Mouse (Mus musculus): ENCODE measurements at regions not wholly inside any gene's neighbourhood (a gene's known extent, or its start where the extent isn't known, plus 50 kb on each side); places are given as distances from the start of the nearest gene placed in this dataset.

DNA sequence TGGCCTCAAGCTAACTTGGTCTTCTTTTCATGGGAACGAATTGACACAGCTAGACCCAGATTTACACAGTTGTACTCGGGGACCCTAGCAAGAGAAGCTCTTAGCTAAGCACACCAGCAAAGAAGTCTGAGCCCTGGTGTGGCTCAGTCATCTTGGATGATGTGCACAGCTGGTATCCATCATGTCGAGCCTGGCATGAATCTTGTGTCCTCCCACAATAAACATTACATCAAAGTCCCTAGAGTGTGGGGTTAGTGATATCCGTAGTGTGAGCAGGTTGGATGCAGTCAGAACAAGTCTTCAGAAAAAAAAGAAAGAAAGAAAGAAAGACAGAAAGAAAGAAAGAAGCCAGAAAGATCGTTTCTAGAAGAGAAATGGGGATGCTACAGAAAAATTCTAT, 52.1 kb upstream of the Hmcn1 start:
- no peak overlapping the region for H3K9ac ChIP-seq (ENCODE audit: low read depth, low read length)
- no peak overlapping the region for H3K27ac ChIP-seq (ENCODE audit: low read length)
- no peak overlapping the region for H3K4me2 ChIP-seq (ENCODE audit: low read length)
- 68% methylated on average over 5 of the region's 5 CpGs for WGBS
- no peaks in the 10 kb centered on the region for H3K4me1 ChIP-seq (ENCODE audit: control insufficient read depth, insufficient read depth, low read length)
- no peak overlapping the region for H3K4me3 ChIP-seq (ENCODE audit: low read depth, low read length)
- no peak for ATAC-seq
- H3K9me3 ChIP-seq (replicated peaks; ENCODE audit: control insufficient read depth, low read length, poor library complexity, severe bottlenecking): no peaks in the 10 kb centered on the region
- H3K27me3 ChIP-seq (ENCODE audit: control insufficient read depth, insufficient read depth, low read depth, low read length): no peaks in the 10 kb centered on the region; the same call in 1 of the 2 replicates
- no peaks in the 10 kb centered on the region for H3K36me3 ChIP-seq (ENCODE audit: control insufficient read depth, insufficient read depth, low read length)

DNA sequence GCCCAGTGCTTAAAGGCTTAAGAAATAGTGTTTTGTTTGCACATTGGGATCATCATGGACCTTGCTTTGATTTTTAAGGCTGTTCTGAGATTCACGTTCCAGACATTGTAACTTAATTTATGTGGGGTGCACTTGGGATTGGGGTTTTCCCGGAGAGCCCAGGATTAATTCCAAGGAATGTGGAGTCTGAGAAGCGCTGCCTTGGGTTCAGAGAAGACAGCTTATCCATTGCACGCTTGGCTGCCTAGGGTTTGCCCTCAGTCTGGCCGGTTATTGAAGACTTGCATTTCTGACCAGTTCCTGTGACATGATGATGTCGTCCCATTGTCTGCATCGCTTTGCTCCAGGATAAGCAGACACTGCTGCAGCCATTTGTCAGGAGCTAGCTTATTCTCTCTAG, 53.4 kb upstream of the Hmcn1 start:
- Histone ChIP-seq H3K4me2 (ENCODE audit: low read length) (no peak overlapping the region), H3K4me1 (ENCODE audit: control insufficient read depth, insufficient read depth, low read length) (no peaks in the 10 kb centered on the region), H3K27ac (ENCODE audit: low read length) (no peak overlapping the region), H3K27me3 (ENCODE audit: control insufficient read depth, insufficient read depth, low read depth, low read length) (no peaks in the 10 kb centered on the region; the same call in 1 of the 2 replicates), H3K9me3 (replicated peaks; ENCODE audit: control insufficient read depth, low read length, poor library complexity, severe bottlenecking) (no peaks in the 10 kb centered on the region), H3K36me3 (ENCODE audit: control insufficient read depth, insufficient read depth, low read length) (no peaks in the 10 kb centered on the region), H3K9ac (ENCODE audit: low read depth, low read length) (no peak overlapping the region), H3K4me3 (ENCODE audit: low read depth, low read length) (no peak overlapping the region)
- no peak for ATAC-seq
- WGBS: 9% methylated on average over 7 of the region's 7 CpGs

DNA sequence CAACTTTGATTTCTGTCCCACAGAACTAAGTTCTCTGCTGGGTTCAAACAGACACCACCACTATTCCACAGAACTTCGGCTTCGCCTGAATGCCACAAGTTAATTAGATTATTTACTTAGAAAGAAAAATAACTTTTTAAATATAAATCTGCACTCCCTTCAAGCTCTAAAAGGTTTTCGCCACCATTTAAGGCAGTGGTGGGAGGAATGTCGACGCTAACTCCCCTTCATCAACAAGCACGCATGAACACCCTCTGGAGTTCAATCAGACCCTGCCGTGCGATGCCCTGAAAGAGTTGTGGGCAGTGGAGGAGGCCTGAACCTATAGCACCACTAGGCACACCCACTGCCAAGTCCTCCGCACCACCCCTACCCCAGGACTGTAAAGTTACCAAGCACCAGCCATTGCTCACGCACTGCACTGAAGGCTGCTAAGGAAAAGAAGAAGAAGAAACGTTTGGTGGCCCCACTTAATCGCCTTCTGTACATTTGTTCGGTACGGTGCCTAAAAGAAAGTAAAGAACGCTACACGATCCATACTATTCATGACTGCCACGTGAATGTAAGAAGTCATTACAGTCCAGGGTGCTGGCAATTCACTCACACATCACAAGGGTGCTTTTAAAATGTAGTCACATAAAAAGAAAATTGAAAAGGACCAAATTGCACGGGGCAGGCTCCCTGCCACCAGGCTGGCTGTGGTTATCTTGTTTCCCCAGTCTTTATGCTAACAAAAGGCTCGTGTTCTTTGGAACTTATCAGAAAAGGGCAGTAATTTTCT, 56.7 kb upstream of the Hmcn1 start:
- no peaks in the 10 kb centered on the region for H3K9me3 ChIP-seq (replicated peaks; ENCODE audit: control insufficient read depth, low read length, poor library complexity, severe bottlenecking)
- no peaks in the 10 kb centered on the region for H3K27me3 ChIP-seq (ENCODE audit: control insufficient read depth, insufficient read depth, low read depth, low read length)
- H3K36me3 ChIP-seq (ENCODE audit: control insufficient read depth, insufficient read depth, low read length): no peaks in the 10 kb centered on the region
- H3K4me2 ChIP-seq (ENCODE audit: low read length): no peak overlapping the region
- WGBS: 78% methylated on average over 19 of the region's 19 CpGs
- no peak overlapping the region for H3K4me3 ChIP-seq (ENCODE audit: low read depth, low read length)
- no peak overlapping the region for H3K27ac ChIP-seq (ENCODE audit: low read length)
- H3K4me1 ChIP-seq (ENCODE audit: control insufficient read depth, insufficient read depth, low read length): no peaks in the 10 kb centered on the region
- no peak overlapping the region for H3K9ac ChIP-seq (ENCODE audit: low read depth, low read length)
- ATAC-seq: no peak

DNA sequence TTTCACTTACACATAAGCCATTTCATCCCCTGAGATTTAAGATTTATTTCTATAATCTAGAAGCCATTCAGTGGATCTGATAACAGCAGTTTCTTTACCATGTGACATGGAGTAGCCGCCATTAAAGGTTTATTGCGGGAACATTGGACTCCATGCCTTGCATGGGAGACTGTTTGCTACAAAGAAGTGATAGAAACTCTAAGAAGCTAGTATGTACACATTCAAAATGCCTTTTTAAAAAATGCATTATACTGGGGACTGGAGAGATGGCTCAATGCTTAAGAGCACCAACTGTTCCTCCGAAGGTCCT, 57.2 kb upstream of the Hmcn1 start:
- no peak for ATAC-seq

DNA sequence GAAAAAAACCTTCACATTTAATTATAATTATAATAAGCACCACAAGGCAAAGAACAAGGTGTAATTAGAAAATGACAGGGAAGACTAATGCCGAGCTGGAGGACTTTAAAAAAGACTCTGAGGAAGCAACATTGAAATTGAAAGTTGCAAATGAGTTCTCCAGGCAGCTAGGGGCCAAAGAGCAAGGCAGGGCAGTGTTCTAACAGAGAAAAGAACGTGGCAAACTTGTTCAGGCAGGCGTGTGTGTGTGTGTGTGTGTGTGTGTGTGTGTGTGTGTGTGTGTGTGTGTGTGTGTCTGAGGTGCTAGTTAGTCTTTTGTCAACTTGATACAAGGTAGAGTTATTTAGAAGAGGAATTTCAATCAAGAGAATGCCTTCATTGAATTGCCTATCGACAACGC, 60.0 kb upstream of the Hmcn1 start:
- H3K4me3 ChIP-seq (ENCODE audit: low read depth, low read length): no peak overlapping the region
- H3K27me3 ChIP-seq (ENCODE audit: control insufficient read depth, insufficient read depth, low read depth, low read length): no peaks in the 10 kb centered on the region
- H3K4me2 ChIP-seq (ENCODE audit: low read length): no peak overlapping the region
- no peak overlapping the region for H3K9ac ChIP-seq (ENCODE audit: low read depth, low read length)
- H3K27ac ChIP-seq (ENCODE audit: low read length): no peak overlapping the region
- no peaks in the 10 kb centered on the region for H3K9me3 ChIP-seq (replicated peaks; ENCODE audit: control insufficient read depth, low read length, poor library complexity, severe bottlenecking)
- no peaks in the 10 kb centered on the region for H3K4me1 ChIP-seq (ENCODE audit: control insufficient read depth, insufficient read depth, low read length)
- H3K36me3 ChIP-seq (ENCODE audit: control insufficient read depth, insufficient read depth, low read length): no peaks in the 10 kb centered on the region
- WGBS: 55% methylated on average over 5 of the region's 5 CpGs
- no peak for ATAC-seq

More for the DNA sequence above, 57.2 kb upstream of the Hmcn1 start:
- no peak overlapping the region for H3K4me3 ChIP-seq (ENCODE audit: low read depth, low read length)
- no peak overlapping the region for H3K27ac ChIP-seq (ENCODE audit: low read length)
- no peak overlapping the region for H3K4me2 ChIP-seq (ENCODE audit: low read length)
- 86% methylated on average over 3 of the region's 3 CpGs for WGBS
- H3K4me1 ChIP-seq (ENCODE audit: control insufficient read depth, insufficient read depth, low read length): no peaks in the 10 kb centered on the region
- H3K9ac ChIP-seq (ENCODE audit: low read depth, low read length): no peak overlapping the region
- H3K27me3 ChIP-seq (ENCODE audit: control insufficient read depth, insufficient read depth, low read depth, low read length): no peaks in the 10 kb centered on the region
- no peaks in the 10 kb centered on the region for H3K9me3 ChIP-seq (replicated peaks; ENCODE audit: control insufficient read depth, low read length, poor library complexity, severe bottlenecking)
- no peaks in the 10 kb centered on the region for H3K36me3 ChIP-seq (ENCODE audit: control insufficient read depth, insufficient read depth, low read length)

DNA sequence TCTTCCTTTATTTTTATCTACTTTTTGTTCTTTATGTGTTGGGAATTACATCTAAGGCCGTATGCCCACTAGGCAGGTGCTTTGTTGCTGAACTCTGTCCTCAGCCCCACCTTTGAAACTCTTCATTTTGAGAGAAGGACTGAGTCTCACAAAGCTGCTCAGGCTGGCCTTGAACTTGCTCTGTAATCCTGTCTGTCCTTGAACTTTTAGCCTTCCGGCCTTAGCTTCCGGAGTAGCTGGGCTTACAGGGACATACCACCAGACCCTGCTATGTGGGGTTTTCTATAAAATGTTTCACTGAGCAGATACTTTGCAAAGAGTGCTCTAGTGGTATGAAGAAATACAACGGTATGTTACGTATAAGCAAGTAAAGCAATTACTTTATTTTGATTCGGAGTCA, 62.2 kb upstream of the Hmcn1 start:
- Histone ChIP-seq H3K9ac (ENCODE audit: low read depth, low read length) (no peak overlapping the region), H3K4me3 (ENCODE audit: low read depth, low read length) (no peak overlapping the region), H3K36me3 (ENCODE audit: control insufficient read depth, insufficient read depth, low read length) (no peaks in the 10 kb centered on the region), H3K9me3 (replicated peaks; ENCODE audit: control insufficient read depth, low read length, poor library complexity, severe bottlenecking) (no peaks in the 10 kb centered on the region), H3K27me3 (ENCODE audit: control insufficient read depth, insufficient read depth, low read depth, low read length) (no peaks in the 10 kb centered on the region), H3K4me2 (ENCODE audit: low read length) (no peak overlapping the region), H3K4me1 (ENCODE audit: control insufficient read depth, insufficient read depth, low read length) (no peaks in the 10 kb centered on the region), H3K27ac (ENCODE audit: low read length) (no peak overlapping the region)
- WGBS: 90% methylated on average over 6 of the region's 6 CpGs
- no peak for ATAC-seq

DNA sequence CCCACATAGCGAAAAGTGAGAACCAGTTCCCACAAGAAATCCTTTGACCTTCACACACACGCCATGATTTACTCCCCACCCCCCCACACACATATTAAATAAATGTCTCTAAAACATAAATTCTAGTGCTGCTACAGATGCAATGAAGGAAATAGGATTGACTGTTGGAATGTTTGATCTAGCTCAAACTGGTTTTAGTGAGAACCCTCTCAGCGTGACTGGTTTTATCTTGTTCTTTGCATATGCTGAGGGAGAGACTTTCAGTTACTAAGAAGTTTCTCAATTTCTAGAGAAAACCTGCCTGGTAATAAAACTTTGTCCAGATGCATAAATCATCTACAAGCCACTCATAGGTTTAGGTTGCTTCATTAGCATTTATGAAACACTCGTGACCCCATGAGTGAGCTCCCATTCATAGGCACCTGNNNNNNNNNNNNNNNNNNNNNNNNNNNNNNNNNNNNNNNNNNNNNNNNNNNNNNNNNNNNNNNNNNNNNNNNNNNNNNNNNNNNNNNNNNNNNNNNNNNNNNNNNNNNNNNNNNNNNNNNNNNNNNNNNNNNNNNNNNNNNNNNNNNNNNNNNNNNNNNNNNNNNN, 66.4 kb upstream of the Hmcn1 start:
- Histone ChIP-seq H3K9me3 (replicated peaks; ENCODE audit: control insufficient read depth, low read length, poor library complexity, severe bottlenecking) (no peaks in the 10 kb centered on the region), H3K4me2 (ENCODE audit: low read length) (no peak overlapping the region), H3K9ac (ENCODE audit: low read depth, low read length) (no peak overlapping the region), H3K27me3 (ENCODE audit: control insufficient read depth, insufficient read depth, low read depth, low read length) (no peaks in the 10 kb centered on the region), H3K4me3 (ENCODE audit: low read depth, low read length) (no peak overlapping the region), H3K4me1 (ENCODE audit: control insufficient read depth, insufficient read depth, low read length) (no peaks in the 10 kb centered on the region), H3K36me3 (ENCODE audit: control insufficient read depth, insufficient read depth, low read length) (no peaks in the 10 kb centered on the region), H3K27ac (ENCODE audit: low read length) (no peak overlapping the region)
- ATAC-seq: no peak
- 87% methylated on average over 4 of the region's 4 CpGs for WGBS

DNA sequence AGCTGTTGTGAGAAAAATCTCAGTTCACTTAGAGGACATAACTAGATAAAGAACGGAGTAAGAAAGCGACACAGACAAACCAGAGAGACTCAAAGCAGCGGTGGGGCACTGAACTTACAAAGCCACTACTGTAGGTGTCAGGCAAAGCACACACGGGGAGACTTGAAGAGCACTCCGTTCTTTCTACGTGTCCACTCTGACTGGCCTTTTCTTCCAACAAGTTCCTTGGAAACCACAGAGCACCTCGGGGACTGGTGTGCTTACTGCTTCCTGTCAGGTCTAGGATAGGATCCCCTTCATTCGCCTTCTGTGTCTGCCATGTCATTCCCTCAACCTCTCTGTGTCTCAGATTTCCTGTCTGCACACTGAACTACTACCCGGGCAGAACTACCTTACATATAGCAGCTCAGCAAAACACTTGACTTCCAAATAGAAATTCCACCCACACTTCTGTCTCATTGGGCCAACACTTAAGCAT, 71.9 kb upstream of the Hmcn1 start:
- Histone ChIP-seq H3K9ac (ENCODE audit: low read depth, low read length) (no peak overlapping the region), H3K4me1 (ENCODE audit: control insufficient read depth, insufficient read depth, low read length) (no peaks in the 10 kb centered on the region), H3K36me3 (ENCODE audit: control insufficient read depth, insufficient read depth, low read length) (no peaks in the 10 kb centered on the region), H3K4me2 (ENCODE audit: low read length) (no peak overlapping the region), H3K9me3 (replicated peaks; ENCODE audit: control insufficient read depth, low read length, poor library complexity, severe bottlenecking) (no peaks in the 10 kb centered on the region), H3K27me3 (ENCODE audit: control insufficient read depth, insufficient read depth, low read depth, low read length) (no peaks in the 10 kb centered on the region), H3K27ac (ENCODE audit: low read length) (no peak overlapping the region), H3K4me3 (ENCODE audit: low read depth, low read length) (no peak overlapping the region)
- no peak for ATAC-seq
- 76% methylated on average over 9 of the region's 9 CpGs for WGBS

DNA sequence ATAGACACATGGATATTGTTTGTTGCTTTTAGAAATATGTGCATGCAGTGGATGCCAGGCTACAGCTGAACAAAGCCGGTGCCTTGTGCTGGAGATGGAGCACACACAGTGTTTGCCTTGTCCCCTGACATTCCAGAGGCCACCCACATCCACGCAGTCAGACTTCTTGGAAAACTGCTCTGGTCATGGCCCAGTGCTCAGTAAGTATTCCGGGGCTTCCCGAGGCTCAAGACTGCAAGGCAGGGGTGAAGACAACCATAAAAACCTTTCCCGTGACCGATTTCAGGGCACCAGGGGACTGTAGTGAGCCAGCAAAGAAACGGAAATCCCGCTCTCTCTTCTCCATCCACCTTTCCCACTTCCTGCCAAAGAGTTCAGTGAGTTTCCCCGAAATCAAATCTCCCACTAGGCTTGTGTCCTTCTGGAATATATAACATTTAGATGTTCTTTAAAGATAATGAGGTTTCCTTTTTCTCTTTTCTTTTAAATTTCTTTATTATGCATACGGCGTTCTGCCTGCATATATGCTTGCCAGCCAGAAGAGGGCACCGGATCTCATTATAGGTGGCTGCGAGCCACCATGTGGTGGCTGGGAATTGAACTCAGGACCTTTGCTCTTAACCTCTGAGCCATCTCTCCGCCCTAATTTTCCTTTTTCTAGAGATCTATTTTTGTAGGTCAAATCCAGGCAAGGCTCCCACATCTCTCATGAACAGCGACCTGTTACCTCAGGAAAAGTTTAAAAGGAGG, 73.3 kb upstream of the Hmcn1 start:
- peak overlapping the region; percentile 12; the same call in 1 of the 2 replicates for H3K4me2 ChIP-seq (ENCODE audit: low read length)
- WGBS: 64% methylated on average over 15 of the region's 15 CpGs

More for the DNA sequence above, 73.3 kb upstream of the Hmcn1 start:
- H3K27me3 ChIP-seq (ENCODE audit: control insufficient read depth, insufficient read depth, low read depth, low read length): no peaks in the 10 kb centered on the region
- H3K9me3 ChIP-seq (replicated peaks; ENCODE audit: control insufficient read depth, low read length, poor library complexity, severe bottlenecking): no peaks in the 10 kb centered on the region
- no peak overlapping the region for H3K9ac ChIP-seq (ENCODE audit: low read depth, low read length)
- H3K27ac ChIP-seq (ENCODE audit: low read length): no peak overlapping the region
- no peaks in the 10 kb centered on the region for H3K36me3 ChIP-seq (ENCODE audit: control insufficient read depth, insufficient read depth, low read length)
- no peak overlapping the region for H3K4me3 ChIP-seq (ENCODE audit: low read depth, low read length)
- no peaks in the 10 kb centered on the region for H3K4me1 ChIP-seq (ENCODE audit: control insufficient read depth, insufficient read depth, low read length)
- ATAC-seq: no peak
